Mouse (Mus musculus) MEL (cell line): ENCODE results near the gene Mybpc3. TPM values are rescaled to one million over a fixed set of nuclear protein-coding genes. Genes with fewer than 3 reads are reported as not detected.
A peak's percentile ranks its signal among the peaks of the same experiment; 100 is the strongest.

Experiments
- DNase-seq: peaks from one replicate; pipeline ENCODE4 v3.0.0; 2011; ENCODE audit warnings: low read depth, low spot score
- H3K27ac ChIP-seq: 2 replicates; pipeline ENCODE4 v1.5.1; 2012; ENCODE audit warnings: low read depth, mild to moderate bottlenecking, control low read depth, low read length, moderate library complexity; ENCODE audit not compliant: control insufficient read depth
- H3K27me3 ChIP-seq, 2 experiments: fragments of 150-350 bp in 1 of 2; sonication (generic) in 1 of 2; 2 replicates each; pipeline ENCODE4 v1.6.1; 2012; ENCODE audit warnings: low read length in 2 of 2, mild to moderate bottlenecking in 2 of 2, improper control_type of control experiment in 1 of 2, moderate library complexity in 1 of 2; ENCODE audit not compliant: insufficient read depth in 2 of 2, control insufficient read depth in 1 of 2
- H3K36me3 ChIP-seq, 2 experiments: 2 replicates each; pipeline ENCODE4 v1.6.1; 2012 to 2014; ENCODE audit warnings: low read length in 2 of 2, improper control_type of control experiment in 1 of 2, inconsistent platforms in 1 of 2, mild to moderate bottlenecking in 1 of 2; ENCODE audit not compliant: insufficient read depth in 2 of 2, control insufficient read depth in 1 of 2
- H3K4me1 ChIP-seq, 2 experiments: fragments of 150-350 bp in 1 of 2; sonication (generic) in 1 of 2; 2 replicates each; pipeline ENCODE4 v1.6.1; 2012; ENCODE audit warnings: low read length in 2 of 2, improper control_type of control experiment in 1 of 2, mild to moderate bottlenecking in 1 of 2; ENCODE audit not compliant: insufficient read depth in 2 of 2, control insufficient read depth in 1 of 2
- H3K4me3 ChIP-seq, 2 experiments: fragments of 150-350 bp in 1 of 2; sonication (generic) in 1 of 2; 2 replicates each; pipeline ENCODE4 v1.5.1; 2012; ENCODE audit warnings: low read depth in 2 of 2, low read length in 2 of 2, mild to moderate bottlenecking in 2 of 2, moderate library complexity in 2 of 2, control low read depth in 1 of 2, improper control_type of control experiment in 1 of 2; ENCODE audit not compliant: control insufficient read depth in 1 of 2, insufficient read depth in 1 of 2
- H3K79me2 ChIP-seq: 2 replicates; pipeline ENCODE4 v1.6.1; 2012; ENCODE audit warnings: mild to moderate bottlenecking, low read length, moderate library complexity; ENCODE audit not compliant: control insufficient read depth, poor library complexity, insufficient read depth
- H3K9ac ChIP-seq: 2 replicates; pipeline ENCODE4 v1.6.1; 2012; ENCODE audit warnings: low read depth, mild to moderate bottlenecking, control low read depth, low read length, moderate library complexity; ENCODE audit not compliant: control insufficient read depth, poor library complexity, severe bottlenecking
- H3K9me3 ChIP-seq: fragments of 150-350 bp; sonication (generic); replicated peaks from 2 replicates; pipeline ENCODE4 v1.6.1; 2012; ENCODE audit warnings: mild to moderate bottlenecking, low read length, improper control_type of control experiment, moderate library complexity; ENCODE audit not compliant: insufficient read depth
- BHLHE40 ChIP-seq: IDR thresholded peaks from 2 replicates; pipeline ENCODE4 v1.6.1; 2012; ENCODE audit warnings: low read depth, mild to moderate bottlenecking, inconsistent platforms, low read length, improper control_type of control experiment, borderline replicate concordance
- CHD1 ChIP-seq: IDR thresholded peaks from 2 replicates; pipeline ENCODE4 v1.6.1; 2012; ENCODE audit warnings: low read depth, mild to moderate bottlenecking, inconsistent platforms, low read length, improper control_type of control experiment
- CHD2 ChIP-seq: IDR thresholded peaks from 2 replicates; pipeline ENCODE4 v1.6.1; 2011; ENCODE audit warnings: low read length, improper control_type of control experiment
- CTCF ChIP-seq, 3 experiments: IDR thresholded peaks in 2 of 3; conservative IDR thresholded peaks in 1 of 3; 2 replicates each; pipeline ENCODE4 v1.5.1; 2011 to 2012; ENCODE audit warnings: low read length in 3 of 3, low read depth in 2 of 3, mild to moderate bottlenecking in 2 of 3, improper control_type of control experiment in 1 of 3, inconsistent platforms in 1 of 3, mixed read lengths in 1 of 3, moderate library complexity in 1 of 3; ENCODE audit not compliant: control insufficient read depth in 1 of 3, insufficient read depth in 1 of 3, poor library complexity in 1 of 3, severe bottlenecking in 1 of 3
- E2F4 ChIP-seq: IDR thresholded peaks from 2 replicates; pipeline ENCODE4 v1.6.1; 2011; ENCODE audit warnings: low read depth, low read length, improper control_type of control experiment, borderline replicate concordance
- ELF1 ChIP-seq: IDR thresholded peaks from 2 replicates; pipeline ENCODE4 v1.6.1; 2014; ENCODE audit warnings: low read depth, mild to moderate bottlenecking, inconsistent platforms, low read length, improper control_type of control experiment, moderate library complexity
- GABPA ChIP-seq: IDR thresholded peaks from 2 replicates; pipeline ENCODE4 v1.6.1; 2012; ENCODE audit warnings: low read depth, mild to moderate bottlenecking, inconsistent platforms, low read length, improper control_type of control experiment, moderate library complexity
- HCFC1 ChIP-seq: IDR thresholded peaks from 2 replicates; pipeline ENCODE4 v1.6.1; 2012; ENCODE audit warnings: low read depth, mild to moderate bottlenecking, inconsistent platforms, low read length, improper control_type of control experiment, moderate library complexity
- KAT2A ChIP-seq: conservative IDR thresholded peaks from 2 replicates; pipeline ENCODE4 v1.6.1; 2012; ENCODE audit warnings: low read depth, low read length, improper control_type of control experiment, inconsistent platforms
- MAX ChIP-seq: IDR thresholded peaks from 2 replicates; pipeline ENCODE4 v1.6.1; 2011; ENCODE audit warnings: low read length, improper control_type of control experiment
- MAZ ChIP-seq: IDR thresholded peaks from 2 replicates; pipeline ENCODE4 v1.6.1; 2012; ENCODE audit warnings: low read depth, mild to moderate bottlenecking, inconsistent platforms, low read length, improper control_type of control experiment
- MEF2A ChIP-seq: IDR thresholded peaks from 2 replicates; pipeline ENCODE4 v1.6.1; 2014; ENCODE audit warnings: low read depth, mild to moderate bottlenecking, inconsistent platforms, low read length, improper control_type of control experiment; ENCODE audit not compliant: poor library complexity, insufficient replicate concordance, severe bottlenecking; ENCODE audit errors: extremely low read depth
- MXI1 ChIP-seq: IDR thresholded peaks from 2 replicates; pipeline ENCODE4 v1.6.1; 2011; ENCODE audit warnings: mild to moderate bottlenecking, low read depth, low read length, improper control_type of control experiment
- MYC ChIP-seq: IDR thresholded peaks from 2 replicates; pipeline ENCODE4 v1.6.1; 2011; ENCODE audit warnings: low read depth, mild to moderate bottlenecking, low read length, improper control_type of control experiment, moderate library complexity
- RCOR1 ChIP-seq: IDR thresholded peaks from 2 replicates; pipeline ENCODE4 v1.6.1; 2012; ENCODE audit warnings: low read depth, mild to moderate bottlenecking, inconsistent platforms, low read length, improper control_type of control experiment
- SIN3A ChIP-seq: IDR thresholded peaks from 2 replicates; pipeline ENCODE4 v1.6.1; 2012; ENCODE audit warnings: low read length, improper control_type of control experiment, inconsistent platforms
- TBP ChIP-seq: IDR thresholded peaks from 2 replicates; pipeline ENCODE4 v1.8.0; 2011; ENCODE audit warnings: low read depth, low read length, improper control_type of control experiment
- TCF12 ChIP-seq: IDR thresholded peaks from 2 replicates; pipeline ENCODE4 v1.6.1; 2014; ENCODE audit warnings: low read depth, mild to moderate bottlenecking, inconsistent platforms, low read length, improper control_type of control experiment, moderate library complexity
- ZC3H11A ChIP-seq: IDR thresholded peaks from 2 replicates; pipeline ENCODE4 v1.6.1; 2012; ENCODE audit warnings: low read depth, mild to moderate bottlenecking, inconsistent platforms, low read length, improper control_type of control experiment
- ZKSCAN1 ChIP-seq: IDR thresholded peaks from 2 replicates; pipeline ENCODE4 v1.6.1; 2012; ENCODE audit warnings: low read depth, mild to moderate bottlenecking, inconsistent platforms, low read length, improper control_type of control experiment, moderate library complexity
- polyA plus RNA-seq, 2 experiments: library from polyadenylated mRNA; stranded (reverse) in 1 of 2; unstranded in 1 of 2; fragments of >175 nt in 1 of 2; fragments of >200 nt in 1 of 2; gene quantifications; 2 replicates each; pipeline versions ENCODE4 v1.2.1 to v1.2.4; 2012; ENCODE audit warnings: low replicate concordance in 2 of 2, low read depth in 1 of 2; ENCODE audit not compliant: insufficient read length in 2 of 2, insufficient read depth in 1 of 2, missing spikeins in 1 of 2
- total RNA-seq: library from RNA; depleted of rRNA; stranded (reverse); fragments of 300-350 nt; gene quantifications from 2 replicates; pipeline ENCODE4 v1.2.3, GENCODE M21; 2012

Gene Mybpc3
- total and polyA plus RNA-seq, 3 experiments = 0.19 to 0.50 TPM; not detected in 1

- peak; percentile 83 for TF ChIP-seq MXI1
- no peak; the same call in 1 of the 2 replicates for TF ChIP-seq TBP
- TF ChIP-seq CTCF (IDR thresholded peaks at IDR 0.05 in 2 of 3, conservative IDR thresholded peaks at IDR 0.05 in 1 of 3; ENCODE audit: control insufficient read depth in 1 of 3, insufficient read depth in 1 of 3, low read depth in 2 of 3, low read length in 3 of 3, poor library complexity in 1 of 3, severe bottlenecking in 1 of 3) = no peak
Measured at GRCm38 (mm10) chr2:91182405-91183147, 64.6 kb downstream of the Mybpc3 start (continued).

GRCm38 (mm10) chr2:91183148-91183513, 65.2 kb downstream of the Mybpc3 start:
- peak overlapping the region; percentile 90 for H3K9ac ChIP-seq
- H3K4me1 ChIP-seq = peaks cover 7 to 31% of the 10 kb centered on the region in 2 experiments
- peak overlapping the region; percentile 98 for H3K27ac ChIP-seq
- H3K9me3 ChIP-seq = no peaks in the 10 kb centered on the region
- TF ChIP-seq GABPA (no peak), ZKSCAN1 (no peak), BHLHE40 (peak; percentile 62), MAX (peak; percentile 54; the same call in 1 of the 2 replicates), KAT2A (peak; percentile 70; the same call in 1 of the 2 replicates), TBP (0 out of 2 replicates have a peak, but pooled peaks have one; percentile 36), CHD2 (no peak), MYC (peak; percentile 50; the same call in 1 of the 2 replicates), MEF2A (no peak), ELF1 (peak; percentile 74), RCOR1 (0 out of 2 replicates have a peak, but pooled peaks have one; percentile 22), SIN3A (peak; percentile 45; the same call in 1 of the 2 replicates), E2F4 (no peak), TCF12 (peak; percentile 29; the same call in 1 of the 2 replicates), HCFC1 (peak; percentile 91), MAZ (peak; percentile 42), CHD1 (peak; percentile 100), ZC3H11A (no peak)
- H3K79me2 ChIP-seq = peaks cover 14% of the 10 kb centered on the region
- H3K36me3 ChIP-seq = peaks cover 3 to 21% of the 10 kb centered on the region in 2 experiments; a peak in 3 of 4 replicates
- peak overlapping the region; percentile 74 to 82 for H3K4me3 ChIP-seq
- no peaks in the 10 kb centered on the region for H3K27me3 ChIP-seq
- DNase-seq = peak; percentile 99
